Mouse (Mus musculus): Measurements from ENCODE around the gene Myoz1. TPM values are rescaled to one million over a fixed set of nuclear protein-coding genes. Genes with fewer than 3 reads are reported as not detected.

Myoz1 gene
- polyA plus RNA-seq, 1 experiment from 2014 or later, result 5.6 TPM

GRCm38 (mm10) chr14:20662740-20663139 lies 6.4 kb upstream of the Myoz1 start:
- Histone ChIP-seq H3K9ac (ENCODE audit: low read depth, low read length) (no peak overlapping the region), H3K27me3 (ENCODE audit: control insufficient read depth, insufficient read depth, low read depth, low read length) (peaks cover 41% of the 10 kb centered on the region), H3K4me1 (ENCODE audit: control insufficient read depth, low read depth, low read length) (peaks cover 12% of the 10 kb centered on the region), H3K36me3 (ENCODE audit: control insufficient read depth, insufficient read depth) (no peaks in the 10 kb centered on the region), H3K4me2 (ENCODE audit: low read depth, low read length) (no peak overlapping the region), H3K27ac (ENCODE audit: low read length) (no peak overlapping the region), H3K4me3 (ENCODE audit: low read depth, low read length) (no peak overlapping the region), H3K9me3 (replicated peaks; ENCODE audit: control insufficient read depth, low read length) (no peaks in the 10 kb centered on the region)
- WGBS (ENCODE audit: insufficient replicate concordance), result 59% methylated on average over 3 of the region's 3 CpGs
- ATAC-seq (ENCODE audit: low read depth), result no peak

GRCm38 (mm10) chr14:20661661-20662331 lies 5.5 kb upstream of the Myoz1 start:
- ATAC-seq (ENCODE audit: low read depth), result no peak
- no peaks in the 10 kb centered on the region for H3K9me3 ChIP-seq (replicated peaks; ENCODE audit: control insufficient read depth, low read length)
- H3K27me3 ChIP-seq (ENCODE audit: control insufficient read depth, insufficient read depth, low read depth, low read length), result peaks cover 41% of the 10 kb centered on the region
- H3K9ac ChIP-seq (ENCODE audit: low read depth, low read length), result peak overlapping the region; percentile 56
- no peaks in the 10 kb centered on the region for H3K36me3 ChIP-seq (ENCODE audit: control insufficient read depth, insufficient read depth)
- peak overlapping the region; percentile 91 for H3K4me2 ChIP-seq (ENCODE audit: low read depth, low read length)
- WGBS (ENCODE audit: insufficient replicate concordance), result 21% methylated on average over 19 of the region's 19 CpGs
- H3K4me1 ChIP-seq (ENCODE audit: control insufficient read depth, low read depth, low read length), result peaks cover 12% of the 10 kb centered on the region
- H3K27ac ChIP-seq (ENCODE audit: low read length), result no peak overlapping the region
- H3K4me3 ChIP-seq (ENCODE audit: low read depth, low read length), result peak overlapping the region; percentile 64

- WGBS (ENCODE audit: insufficient replicate concordance), result 2% methylated on average over 52 of the region's 52 CpGs
- no peak overlapping the region for H3K27ac ChIP-seq (ENCODE audit: low read length)
- H3K27me3 ChIP-seq (ENCODE audit: control insufficient read depth, insufficient read depth, low read depth, low read length), result peaks cover 38% of the 10 kb centered on the region
These were observed 4.7 kb upstream of the Myoz1 start for GRCm38 (mm10) chr14:20660827-20661660.

GRCm38 (mm10) chr14:20659687-20660086 lies 3.3 kb upstream of the Myoz1 start:
- Histone ChIP-seq H3K9ac (ENCODE audit: low read depth, low read length) (no peak overlapping the region), H3K4me1 (ENCODE audit: control insufficient read depth, low read depth, low read length) (peaks cover 12% of the 10 kb centered on the region), H3K4me2 (ENCODE audit: low read depth, low read length) (no peak overlapping the region), H3K27ac (ENCODE audit: low read length) (no peak overlapping the region), H3K27me3 (ENCODE audit: control insufficient read depth, insufficient read depth, low read depth, low read length) (peaks cover 35% of the 10 kb centered on the region), H3K4me3 (ENCODE audit: low read depth, low read length) (no peak overlapping the region), H3K36me3 (ENCODE audit: control insufficient read depth, insufficient read depth) (no peaks in the 10 kb centered on the region), H3K9me3 (replicated peaks; ENCODE audit: control insufficient read depth, low read length) (no peaks in the 10 kb centered on the region)
- ATAC-seq (ENCODE audit: low read depth), result no peak
- WGBS (ENCODE audit: insufficient replicate concordance), result 91% methylated on average over 7 of the region's 7 CpGs

More at GRCm38 (mm10) chr14:20660827-20661660, 4.7 kb upstream of the Myoz1 start:
- no peaks in the 10 kb centered on the region for H3K9me3 ChIP-seq (replicated peaks; ENCODE audit: control insufficient read depth, low read length)
- peak overlapping the region; percentile 91 for H3K4me2 ChIP-seq (ENCODE audit: low read depth, low read length)
- ATAC-seq (ENCODE audit: low read depth), result peak; percentile 83
- peak overlapping the region; percentile 69 for H3K9ac ChIP-seq (ENCODE audit: low read depth, low read length)
- H3K4me3 ChIP-seq (ENCODE audit: low read depth, low read length), result peak overlapping the region; percentile 64
- peaks cover 12% of the 10 kb centered on the region for H3K4me1 ChIP-seq (ENCODE audit: control insufficient read depth, low read depth, low read length)
- H3K36me3 ChIP-seq (ENCODE audit: control insufficient read depth, insufficient read depth), result no peaks in the 10 kb centered on the region

- H3K4me2 ChIP-seq (ENCODE audit: low read depth, low read length), result no peak overlapping the region
- no peak for ATAC-seq (ENCODE audit: low read depth)
- no peaks in the 10 kb centered on the region for H3K36me3 ChIP-seq (ENCODE audit: control insufficient read depth, insufficient read depth)
- H3K27ac ChIP-seq (ENCODE audit: low read length), result no peak overlapping the region
- no peak overlapping the region for H3K4me3 ChIP-seq (ENCODE audit: low read depth, low read length)
- H3K9ac ChIP-seq (ENCODE audit: low read depth, low read length), result no peak overlapping the region
- H3K4me1 ChIP-seq (ENCODE audit: control insufficient read depth, low read depth, low read length), result peaks cover 12% of the 10 kb centered on the region
- H3K9me3 ChIP-seq (replicated peaks; ENCODE audit: control insufficient read depth, low read length), result no peaks in the 10 kb centered on the region
- WGBS (ENCODE audit: insufficient replicate concordance), result 66% methylated on average over 6 of the region's 6 CpGs
- H3K27me3 ChIP-seq (ENCODE audit: control insufficient read depth, insufficient read depth, low read depth, low read length), result peaks cover 28% of the 10 kb centered on the region
These were observed 2.6 kb upstream of the Myoz1 start for GRCm38 (mm10) chr14:20658902-20659301.

GRCm38 (mm10) chr14:20658326-20658725 lies 2.0 kb upstream of the Myoz1 start:
- Histone ChIP-seq H3K27me3 (ENCODE audit: control insufficient read depth, insufficient read depth, low read depth, low read length) (peaks cover 23% of the 10 kb centered on the region), H3K4me1 (ENCODE audit: control insufficient read depth, low read depth, low read length) (peaks cover 12% of the 10 kb centered on the region), H3K9ac (ENCODE audit: low read depth, low read length) (no peak overlapping the region), H3K4me2 (ENCODE audit: low read depth, low read length) (no peak overlapping the region), H3K27ac (ENCODE audit: low read length) (no peak overlapping the region), H3K9me3 (replicated peaks; ENCODE audit: control insufficient read depth, low read length) (no peaks in the 10 kb centered on the region), H3K36me3 (ENCODE audit: control insufficient read depth, insufficient read depth) (no peaks in the 10 kb centered on the region), H3K4me3 (ENCODE audit: low read depth, low read length) (no peak overlapping the region)
- ATAC-seq (ENCODE audit: low read depth), result no peak

GRCm38 (mm10) chr14:20655731-20656130 lies 609 bp downstream of the Myoz1 start:
- no peaks in the 10 kb centered on the region for H3K27me3 ChIP-seq (ENCODE audit: control insufficient read depth, insufficient read depth, low read depth, low read length)
- H3K9ac ChIP-seq (ENCODE audit: low read depth, low read length), result no peak overlapping the region
- H3K4me1 ChIP-seq (ENCODE audit: control insufficient read depth, low read depth, low read length), result peaks cover 3% of the 10 kb centered on the region
- H3K4me3 ChIP-seq (ENCODE audit: low read depth, low read length), result no peak overlapping the region
- no peak overlapping the region for H3K4me2 ChIP-seq (ENCODE audit: low read depth, low read length)
- no peak for ATAC-seq (ENCODE audit: low read depth)
- WGBS (ENCODE audit: insufficient replicate concordance), result 64% methylated on average over 9 of the region's 9 CpGs
- H3K9me3 ChIP-seq (replicated peaks; ENCODE audit: control insufficient read depth, low read length), result no peaks in the 10 kb centered on the region
- no peak overlapping the region for H3K27ac ChIP-seq (ENCODE audit: low read length)
- H3K36me3 ChIP-seq (ENCODE audit: control insufficient read depth, insufficient read depth), result no peaks in the 10 kb centered on the region

GRCm38 (mm10) chr14:20654690-20655421 lies 1.5 kb downstream of the Myoz1 start:
- no peaks in the 10 kb centered on the region for H3K9me3 ChIP-seq (replicated peaks; ENCODE audit: control insufficient read depth, low read length)
- H3K27ac ChIP-seq (ENCODE audit: low read length), result no peak overlapping the region
- no peaks in the 10 kb centered on the region for H3K36me3 ChIP-seq (ENCODE audit: control insufficient read depth, insufficient read depth)
- H3K27me3 ChIP-seq (ENCODE audit: control insufficient read depth, insufficient read depth, low read depth, low read length), result no peaks in the 10 kb centered on the region
- no peaks in the 10 kb centered on the region for H3K4me1 ChIP-seq (ENCODE audit: control insufficient read depth, low read depth, low read length)
- ATAC-seq (ENCODE audit: low read depth), result no peak
- no peak overlapping the region for H3K4me2 ChIP-seq (ENCODE audit: low read depth, low read length)
- no peak overlapping the region for H3K9ac ChIP-seq (ENCODE audit: low read depth, low read length)
- 60% methylated on average over 9 of the region's 9 CpGs for WGBS (ENCODE audit: insufficient replicate concordance)
- no peak overlapping the region for H3K4me3 ChIP-seq (ENCODE audit: low read depth, low read length)

Data from liver, embryonic 16.5 days (tissue).